Mouse (Mus musculus) MEL (cell line): ENCODE results near the gene Qprt. TPM values are rescaled to one million over a fixed set of nuclear protein-coding genes. Genes with fewer than 3 reads are reported as not detected.

Experiments
- DNase-seq: peaks from one replicate; pipeline ENCODE4 v3.0.0; 2011; ENCODE audit warnings: low read depth, low spot score
- H3K27ac ChIP-seq: 2 replicates; pipeline ENCODE4 v1.5.1; 2012; ENCODE audit warnings: low read depth, mild to moderate bottlenecking, control low read depth, low read length, moderate library complexity; ENCODE audit not compliant: control insufficient read depth
- H3K27me3 ChIP-seq, 2 experiments: fragments of 150-350 bp in 1 of 2; sonication (generic) in 1 of 2; 2 replicates each; pipeline ENCODE4 v1.6.1; 2012; ENCODE audit warnings: low read length in 2 of 2, mild to moderate bottlenecking in 2 of 2, improper control_type of control experiment in 1 of 2, moderate library complexity in 1 of 2; ENCODE audit not compliant: insufficient read depth in 2 of 2, control insufficient read depth in 1 of 2
- H3K36me3 ChIP-seq, 2 experiments: 2 replicates each; pipeline ENCODE4 v1.6.1; 2012 to 2014; ENCODE audit warnings: low read length in 2 of 2, improper control_type of control experiment in 1 of 2, inconsistent platforms in 1 of 2, mild to moderate bottlenecking in 1 of 2; ENCODE audit not compliant: insufficient read depth in 2 of 2, control insufficient read depth in 1 of 2
- H3K4me1 ChIP-seq, 2 experiments: fragments of 150-350 bp in 1 of 2; sonication (generic) in 1 of 2; 2 replicates each; pipeline ENCODE4 v1.6.1; 2012; ENCODE audit warnings: low read length in 2 of 2, improper control_type of control experiment in 1 of 2, mild to moderate bottlenecking in 1 of 2; ENCODE audit not compliant: insufficient read depth in 2 of 2, control insufficient read depth in 1 of 2
- H3K4me3 ChIP-seq, 2 experiments: fragments of 150-350 bp in 1 of 2; sonication (generic) in 1 of 2; 2 replicates each; pipeline ENCODE4 v1.5.1; 2012; ENCODE audit warnings: low read depth in 2 of 2, low read length in 2 of 2, mild to moderate bottlenecking in 2 of 2, moderate library complexity in 2 of 2, control low read depth in 1 of 2, improper control_type of control experiment in 1 of 2; ENCODE audit not compliant: control insufficient read depth in 1 of 2, insufficient read depth in 1 of 2
- H3K79me2 ChIP-seq: 2 replicates; pipeline ENCODE4 v1.6.1; 2012; ENCODE audit warnings: mild to moderate bottlenecking, low read length, moderate library complexity; ENCODE audit not compliant: control insufficient read depth, poor library complexity, insufficient read depth
- H3K9ac ChIP-seq: 2 replicates; pipeline ENCODE4 v1.6.1; 2012; ENCODE audit warnings: low read depth, mild to moderate bottlenecking, control low read depth, low read length, moderate library complexity; ENCODE audit not compliant: control insufficient read depth, poor library complexity, severe bottlenecking
- H3K9me3 ChIP-seq: fragments of 150-350 bp; sonication (generic); replicated peaks from 2 replicates; pipeline ENCODE4 v1.6.1; 2012; ENCODE audit warnings: mild to moderate bottlenecking, low read length, improper control_type of control experiment, moderate library complexity; ENCODE audit not compliant: insufficient read depth
- CHD2 ChIP-seq: IDR thresholded peaks from 2 replicates; pipeline ENCODE4 v1.6.1; 2011; ENCODE audit warnings: low read length, improper control_type of control experiment
- CTCF ChIP-seq, 3 experiments: IDR thresholded peaks in 2 of 3; conservative IDR thresholded peaks in 1 of 3; 2 replicates each; pipeline ENCODE4 v1.5.1; 2011 to 2012; ENCODE audit warnings: low read length in 3 of 3, low read depth in 2 of 3, mild to moderate bottlenecking in 2 of 3, improper control_type of control experiment in 1 of 3, inconsistent platforms in 1 of 3, mixed read lengths in 1 of 3, moderate library complexity in 1 of 3; ENCODE audit not compliant: control insufficient read depth in 1 of 3, insufficient read depth in 1 of 3, poor library complexity in 1 of 3, severe bottlenecking in 1 of 3
- EP300 ChIP-seq, 2 experiments: IDR thresholded peaks; 2 replicates each; pipeline ENCODE4 v1.6.1; 2011; ENCODE audit warnings: improper control_type of control experiment in 2 of 2, low read length in 2 of 2, low read depth in 1 of 2, mild to moderate bottlenecking in 1 of 2
- ETS1 ChIP-seq: IDR thresholded peaks from 2 replicates; pipeline ENCODE4 v1.6.1; 2012; ENCODE audit warnings: low read depth, mild to moderate bottlenecking, inconsistent platforms, low read length, improper control_type of control experiment, moderate library complexity
- GABPA ChIP-seq: IDR thresholded peaks from 2 replicates; pipeline ENCODE4 v1.6.1; 2012; ENCODE audit warnings: low read depth, mild to moderate bottlenecking, inconsistent platforms, low read length, improper control_type of control experiment, moderate library complexity
- GATA1 ChIP-seq: IDR thresholded peaks from 2 replicates; pipeline ENCODE4 v1.6.1; 2011; ENCODE audit warnings: low read depth, low read length, improper control_type of control experiment
- HCFC1 ChIP-seq: IDR thresholded peaks from 2 replicates; pipeline ENCODE4 v1.6.1; 2012; ENCODE audit warnings: low read depth, mild to moderate bottlenecking, inconsistent platforms, low read length, improper control_type of control experiment, moderate library complexity
- JUND ChIP-seq: IDR thresholded peaks from 2 replicates; pipeline ENCODE4 v1.6.1; 2011; ENCODE audit warnings: low read depth, mild to moderate bottlenecking, improper control_type of control experiment, low read length
- KAT2A ChIP-seq: conservative IDR thresholded peaks from 2 replicates; pipeline ENCODE4 v1.6.1; 2012; ENCODE audit warnings: low read depth, low read length, improper control_type of control experiment, inconsistent platforms
- MAFK ChIP-seq: IDR thresholded peaks from 2 replicates; pipeline ENCODE4 v1.6.1; 2011; ENCODE audit warnings: low read depth, mild to moderate bottlenecking, low read length, improper control_type of control experiment, borderline replicate concordance
- MAX ChIP-seq: IDR thresholded peaks from 2 replicates; pipeline ENCODE4 v1.6.1; 2011; ENCODE audit warnings: low read length, improper control_type of control experiment
- MEF2A ChIP-seq: IDR thresholded peaks from 2 replicates; pipeline ENCODE4 v1.6.1; 2014; ENCODE audit warnings: low read depth, mild to moderate bottlenecking, inconsistent platforms, low read length, improper control_type of control experiment; ENCODE audit not compliant: poor library complexity, insufficient replicate concordance, severe bottlenecking; ENCODE audit errors: extremely low read depth
- MXI1 ChIP-seq: IDR thresholded peaks from 2 replicates; pipeline ENCODE4 v1.6.1; 2011; ENCODE audit warnings: mild to moderate bottlenecking, low read depth, low read length, improper control_type of control experiment
- MYB ChIP-seq: IDR thresholded peaks from 2 replicates; pipeline ENCODE4 v1.6.1; 2011; ENCODE audit warnings: mild to moderate bottlenecking, low read depth, low read length, improper control_type of control experiment
- MYC ChIP-seq: IDR thresholded peaks from 2 replicates; pipeline ENCODE4 v1.6.1; 2011; ENCODE audit warnings: low read depth, mild to moderate bottlenecking, low read length, improper control_type of control experiment, moderate library complexity
- NELFE ChIP-seq: IDR thresholded peaks from 2 replicates; pipeline ENCODE4 v1.6.1; 2011; ENCODE audit warnings: low read depth, low read length, improper control_type of control experiment
- NRF1 ChIP-seq: IDR thresholded peaks from 2 replicates; pipeline ENCODE4 v1.6.1; 2014; ENCODE audit warnings: low read depth, mild to moderate bottlenecking, inconsistent platforms, low read length, improper control_type of control experiment, moderate library complexity; ENCODE audit not compliant: poor library complexity, insufficient read depth, severe bottlenecking
- POLR2A ChIP-seq, 2 experiments: IDR thresholded peaks; 2 replicates each; pipeline ENCODE4 v1.6.1; 2011 to 2012; ENCODE audit warnings: low read length in 2 of 2, mild to moderate bottlenecking in 2 of 2, control low read depth in 1 of 2, improper control_type of control experiment in 1 of 2, low read depth in 1 of 2, moderate library complexity in 1 of 2; ENCODE audit not compliant: control insufficient read depth in 1 of 2, insufficient read depth in 1 of 2, poor library complexity in 1 of 2
- POLR2AphosphoS2 ChIP-seq: IDR thresholded peaks from 2 replicates; pipeline ENCODE4 v1.6.1; 2011; ENCODE audit warnings: low read length, improper control_type of control experiment
- POLR2AphosphoS5 ChIP-seq: IDR thresholded peaks from 2 replicates; pipeline ENCODE4 v1.6.1; 2012; ENCODE audit warnings: low read depth, borderline replicate concordance, mild to moderate bottlenecking, inconsistent platforms, low read length, moderate library complexity, mixed read lengths
- RAD21 ChIP-seq: IDR thresholded peaks from 2 replicates; pipeline ENCODE4 v1.6.1; 2011; ENCODE audit warnings: mild to moderate bottlenecking, low read depth, low read length, improper control_type of control experiment
- SIN3A ChIP-seq: IDR thresholded peaks from 2 replicates; pipeline ENCODE4 v1.6.1; 2012; ENCODE audit warnings: low read length, improper control_type of control experiment, inconsistent platforms
- SMC3 ChIP-seq: IDR thresholded peaks from 2 replicates; pipeline ENCODE4 v1.6.1; 2011; ENCODE audit warnings: low read depth, low read length, improper control_type of control experiment
- TBP ChIP-seq: IDR thresholded peaks from 2 replicates; pipeline ENCODE4 v1.8.0; 2011; ENCODE audit warnings: low read depth, low read length, improper control_type of control experiment
- TCF12 ChIP-seq: IDR thresholded peaks from 2 replicates; pipeline ENCODE4 v1.6.1; 2014; ENCODE audit warnings: low read depth, mild to moderate bottlenecking, inconsistent platforms, low read length, improper control_type of control experiment, moderate library complexity
- UBTF ChIP-seq: IDR thresholded peaks from 2 replicates; pipeline ENCODE4 v1.6.1; 2012; ENCODE audit warnings: low read depth, mild to moderate bottlenecking, inconsistent platforms, low read length, improper control_type of control experiment, moderate library complexity, borderline replicate concordance; ENCODE audit not compliant: insufficient read depth
- USF1 ChIP-seq: IDR thresholded peaks from 2 replicates; pipeline ENCODE4 v1.6.1; 2014; ENCODE audit warnings: low read depth, mild to moderate bottlenecking, inconsistent platforms, low read length, improper control_type of control experiment, moderate library complexity
- USF2 ChIP-seq, 2 experiments: IDR thresholded peaks; 2 replicates each; pipeline ENCODE4 v1.6.1; 2011 to 2012; ENCODE audit warnings: improper control_type of control experiment in 2 of 2, low read length in 2 of 2, borderline replicate concordance in 1 of 2, inconsistent platforms in 1 of 2, low read depth in 1 of 2, mild to moderate bottlenecking in 1 of 2; ENCODE audit not compliant: insufficient read depth in 1 of 2
- ZC3H11A ChIP-seq: IDR thresholded peaks from 2 replicates; pipeline ENCODE4 v1.6.1; 2012; ENCODE audit warnings: low read depth, mild to moderate bottlenecking, inconsistent platforms, low read length, improper control_type of control experiment
- ZMIZ1 ChIP-seq: IDR thresholded peaks from 2 replicates; pipeline ENCODE4 v1.6.1; 2012; ENCODE audit warnings: low read depth, mild to moderate bottlenecking, inconsistent platforms, low read length, improper control_type of control experiment, moderate library complexity
- polyA plus RNA-seq, 2 experiments: library from polyadenylated mRNA; stranded (reverse) in 1 of 2; unstranded in 1 of 2; fragments of >175 nt in 1 of 2; fragments of >200 nt in 1 of 2; gene quantifications; 2 replicates each; pipeline versions ENCODE4 v1.2.1 to v1.2.4; 2012; ENCODE audit warnings: low replicate concordance in 2 of 2, low read depth in 1 of 2; ENCODE audit not compliant: insufficient read length in 2 of 2, insufficient read depth in 1 of 2, missing spikeins in 1 of 2
- total RNA-seq: library from RNA; depleted of rRNA; stranded (reverse); fragments of 300-350 nt; gene quantifications from 2 replicates; pipeline ENCODE4 v1.2.3, GENCODE M21; 2012; rRNA removed

Qprt gene
- total and polyA plus RNA-seq, 3 experiments: 2.7 to 3.7 TPM; not detected in 1

GRCm38 (mm10) chr7:127065538-127065937, 56.5 kb downstream of the Qprt start:
- no peak overlapping the region for H3K4me3 ChIP-seq
- H3K27me3 ChIP-seq: no peaks in the 10 kb centered on the region
- no peaks in the 10 kb centered on the region for H3K9me3 ChIP-seq
- no peaks in the 10 kb centered on the region for H3K4me1 ChIP-seq
- no peak overlapping the region for H3K9ac ChIP-seq
- DNase-seq: peak; percentile 23
- TF ChIP-seq ZMIZ1 (no peak), EP300 (IDR thresholded peaks at IDR 0.05; ENCODE audit: low read depth in 1 of 2, low read length in 2 of 2) (no peak), USF2 (IDR thresholded peaks at IDR 0.05; ENCODE audit: borderline replicate concordance in 1 of 2, insufficient read depth in 1 of 2, low read depth in 1 of 2, low read length in 2 of 2) (no peak), JUND (no peak), RAD21 (peak; percentile 35), MAFK (no peak), MYC (no peak), USF1 (no peak), POLR2AphosphoS5 (no peak), MEF2A (no peak), GATA1 (no peak), TBP (no peak), SMC3 (peak; percentile 43), MXI1 (no peak), HCFC1 (no peak), KAT2A (no peak), NELFE (no peak), CHD2 (no peak), ZC3H11A (peak; percentile 29), MYB (no peak), UBTF (no peak), SIN3A (no peak), CTCF (IDR thresholded peaks at IDR 0.05 in 2 of 3, conservative IDR thresholded peaks at IDR 0.05 in 1 of 3; ENCODE audit: control insufficient read depth in 1 of 3, insufficient read depth in 1 of 3, low read depth in 2 of 3, low read length in 3 of 3, poor library complexity in 1 of 3, severe bottlenecking in 1 of 3) (peak in 2 of 3 experiments; percentile 25 to 35; a peak in 2 of 6 replicates), ETS1 (no peak), TCF12 (no peak), POLR2A (IDR thresholded peaks at IDR 0.05; ENCODE audit: control insufficient read depth in 1 of 2, insufficient read depth in 1 of 2, low read depth in 1 of 2, low read length in 2 of 2, poor library complexity in 1 of 2) (no peak), MAX (no peak), GABPA (no peak), POLR2AphosphoS2 (no peak), NRF1 (no peak)
- H3K27ac ChIP-seq: no peak overlapping the region
- H3K79me2 ChIP-seq: no peaks in the 10 kb centered on the region
- H3K36me3 ChIP-seq: peaks cover 0 to 4% of the 10 kb centered on the region in 2 experiments; a peak in 2 of 4 replicates

Other genes starting within 250 kb of the Qprt start
- gene Taok2, start 237.5 kb downstream of the Qprt start, total RNA-seq: 26.2 and 34.2 TPM in 2 replicates
- gene Taok2, start 237.5 kb downstream of the Qprt start, polyA plus RNA-seq: 10 to 100 TPM; 29.0 to 52.3 TPM
- gene Tmem219, start 199.3 kb downstream of the Qprt start, total RNA-seq: 18.0 and 18.8 TPM in 2 replicates
- gene Tmem219, start 199.3 kb downstream of the Qprt start, polyA plus RNA-seq: 10 to 100 TPM in 1 of 2 experiments, not detected in 1; 34.5 TPM
- 17.7 and 18.1 TPM in 2 replicates for gene Kctd13, start 193.3 kb downstream of the Qprt start, total RNA-seq
- gene Kctd13, start 193.3 kb downstream of the Qprt start, polyA plus RNA-seq: 10 to 100 TPM in 1 of 2 experiments, not detected in 1; 26.2 TPM
- gene Asphd1, start 172.6 kb downstream of the Qprt start, total RNA-seq: 0.15 TPM in 1 of 2 replicates, not detected in the other
- under 1 TPM in 1 of 2 experiments, not detected in 1; 0.74 TPM for gene Asphd1, start 172.6 kb downstream of the Qprt start, polyA plus RNA-seq
- 0.49 and 2.0 TPM in 2 replicates for gene Sez6l2, start 171.7 kb downstream of the Qprt start, total RNA-seq
- 1 to 10 TPM in 1 of 2 experiments, not detected in 1; 6.1 TPM for gene Sez6l2, start 171.7 kb downstream of the Qprt start, polyA plus RNA-seq
- gene Cdipt, start 146.3 kb downstream of the Qprt start, total RNA-seq: 72.5 and 98.4 TPM in 2 replicates
- 100 to 1,000 TPM in 1 of 2 experiments, not detected in 1; 151 TPM for gene Cdipt, start 146.3 kb downstream of the Qprt start, polyA plus RNA-seq
- gene Cdiptos, start 146.1 kb downstream of the Qprt start, total RNA-seq: 0.35 and 0.49 TPM in 2 replicates
- 1 to 10 TPM in 1 of 2 experiments, not detected in 1; 1.8 TPM for gene Cdiptos, start 146.1 kb downstream of the Qprt start, polyA plus RNA-seq
- 19.4 and 19.8 TPM in 2 replicates for gene Mvp, start 107.6 kb downstream of the Qprt start, total RNA-seq
- gene Mvp, start 107.6 kb downstream of the Qprt start, polyA plus RNA-seq: 10 to 100 TPM in 1 of 2 experiments, not detected in 1; 20.6 TPM
- 0.39 TPM in 1 of 2 replicates, not detected in the other for gene Pagr1b, start 105.7 kb downstream of the Qprt start, total RNA-seq
- 1 to 10 TPM in 1 of 2 experiments, not detected in 1; 4.5 TPM for gene Pagr1b, start 105.7 kb downstream of the Qprt start, polyA plus RNA-seq
- 55.4 and 60.2 TPM in 2 replicates for gene Pagr1a, start 104.9 kb downstream of the Qprt start, total RNA-seq
- gene Pagr1a, start 104.9 kb downstream of the Qprt start, polyA plus RNA-seq: 10 to 100 TPM in 1 of 2 experiments, not detected in 1; 85.9 TPM
- 13.8 and 20.5 TPM in 2 replicates for gene Gm42742, start 101.1 kb downstream of the Qprt start, total RNA-seq
- gene Gm42742, start 101.1 kb downstream of the Qprt start, polyA plus RNA-seq: 10 to 100 TPM in 1 of 2 experiments, not detected in 1; 27.2 TPM
- 0.12 and 0.13 TPM in 2 replicates for gene Prrt2, start 101.0 kb downstream of the Qprt start, total RNA-seq
- gene Prrt2, start 101.0 kb downstream of the Qprt start, polyA plus RNA-seq: 1 to 10 TPM in 1 of 2 experiments, not detected in 1; 1.4 TPM
- gene Maz, start 95.2 kb downstream of the Qprt start, total RNA-seq: 231 and 234 TPM in 2 replicates
- gene Maz, start 95.2 kb downstream of the Qprt start, polyA plus RNA-seq: 100 to 1,000 TPM in 1 of 2 experiments, not detected in 1; 540 TPM
- gene Kif22, start 79.8 kb downstream of the Qprt start, total RNA-seq: 57.7 and 75.7 TPM in 2 replicates
- 100 to 1,000 TPM; 119 to 298 TPM for gene Kif22, start 79.8 kb downstream of the Qprt start, polyA plus RNA-seq
- gene Zg16, start 34.9 kb downstream of the Qprt start, total RNA-seq: 57.1 and 89.3 TPM in 2 replicates
- 10 to 100 TPM in 1 of 2 experiments, not detected in 1; 50.4 TPM for gene Zg16, start 34.9 kb downstream of the Qprt start, polyA plus RNA-seq
- gene AI467606, start 30.9 kb downstream of the Qprt start, total RNA-seq: 51.1 and 54.9 TPM in 2 replicates
- gene AI467606, start 30.9 kb downstream of the Qprt start, polyA plus RNA-seq: 100 to 1,000 TPM in 1 of 2 experiments, 10 to 100 TPM in 1; 79.4 to 101 TPM
- 169 and 182 TPM in 2 replicates for gene Spn, start 15.6 kb upstream of the Qprt start, total RNA-seq
- gene Spn, start 15.6 kb upstream of the Qprt start, polyA plus RNA-seq: 100 to 1,000 TPM; 135 to 184 TPM
- gene Cd2bp2, start 73.8 kb upstream of the Qprt start, total RNA-seq: 55.6 and 64.8 TPM in 2 replicates
- gene Cd2bp2, start 73.8 kb upstream of the Qprt start, polyA plus RNA-seq: 10 to 100 TPM in 1 of 2 experiments, not detected in 1; 56.7 TPM
- 37.4 and 43.3 TPM in 2 replicates for gene Tbc1d10b, start 86.2 kb upstream of the Qprt start, total RNA-seq
- 10 to 100 TPM in 1 of 2 experiments, not detected in 1; 70.3 TPM for gene Tbc1d10b, start 86.2 kb upstream of the Qprt start, polyA plus RNA-seq
- 8.3 and 11.2 TPM in 2 replicates for gene Mylpf, start 86.7 kb upstream of the Qprt start, total RNA-seq
- 1 to 10 TPM in 1 of 2 experiments, not detected in 1; 9.1 TPM for gene Mylpf, start 86.7 kb upstream of the Qprt start, polyA plus RNA-seq
- 13.9 and 14.6 TPM in 2 replicates for gene Zfp553, start 110.8 kb upstream of the Qprt start, total RNA-seq
- gene Zfp553, start 110.8 kb upstream of the Qprt start, polyA plus RNA-seq: 10 to 100 TPM in 1 of 2 experiments, not detected in 1; 19.0 TPM
- 30.6 and 41.3 TPM in 2 replicates for gene Sept1, start 110.9 kb upstream of the Qprt start, total RNA-seq
- gene Sept1, start 110.9 kb upstream of the Qprt start, polyA plus RNA-seq: 100 to 1,000 TPM in 1 of 2 experiments, not detected in 1; 116 TPM
- 33.4 and 37.6 TPM in 2 replicates for gene Zfp771, start 122.0 kb upstream of the Qprt start, total RNA-seq
- 10 to 100 TPM in 1 of 2 experiments, not detected in 1; 58.3 TPM for gene Zfp771, start 122.0 kb upstream of the Qprt start, polyA plus RNA-seq
- 238 and 253 TPM in 2 replicates for gene Dctpp1, start 138.5 kb upstream of the Qprt start, total RNA-seq
- gene Dctpp1, start 138.5 kb upstream of the Qprt start, polyA plus RNA-seq: 100 to 1,000 TPM in 1 of 2 experiments, not detected in 1; 290 TPM
- 177 and 182 TPM in 2 replicates for gene Sephs2, start 151.8 kb upstream of the Qprt start, total RNA-seq
- 100 to 1,000 TPM in 1 of 2 experiments, not detected in 1; 109 TPM for gene Sephs2, start 151.8 kb upstream of the Qprt start, polyA plus RNA-seq
- gene Itgal, start 174.0 kb upstream of the Qprt start, total RNA-seq: 0.92 and 1.3 TPM in 2 replicates
- 1 to 10 TPM in 1 of 2 experiments, not detected in 1; 9.7 TPM for gene Itgal, start 174.0 kb upstream of the Qprt start, polyA plus RNA-seq
- 4.3 and 5.4 TPM in 2 replicates for gene Zfp768, start 223.4 kb upstream of the Qprt start, total RNA-seq
- 10 to 100 TPM in 1 of 2 experiments, not detected in 1; 12.0 TPM for gene Zfp768, start 223.4 kb upstream of the Qprt start, polyA plus RNA-seq